Mouse (Mus musculus): ENCODE measurements around the gene Ntm.

The Ntm gene

GRCm38 (mm10) chr9:29657761-29658465, 305.0 kb downstream of the Ntm start:
- DNase-seq (ENCODE audit: low read depth): no peak

- no peak for DNase-seq (ENCODE audit: low read depth)
These were observed 308.1 kb downstream of the Ntm start for GRCm38 (mm10) chr9:29654885-29655284.

DNA sequence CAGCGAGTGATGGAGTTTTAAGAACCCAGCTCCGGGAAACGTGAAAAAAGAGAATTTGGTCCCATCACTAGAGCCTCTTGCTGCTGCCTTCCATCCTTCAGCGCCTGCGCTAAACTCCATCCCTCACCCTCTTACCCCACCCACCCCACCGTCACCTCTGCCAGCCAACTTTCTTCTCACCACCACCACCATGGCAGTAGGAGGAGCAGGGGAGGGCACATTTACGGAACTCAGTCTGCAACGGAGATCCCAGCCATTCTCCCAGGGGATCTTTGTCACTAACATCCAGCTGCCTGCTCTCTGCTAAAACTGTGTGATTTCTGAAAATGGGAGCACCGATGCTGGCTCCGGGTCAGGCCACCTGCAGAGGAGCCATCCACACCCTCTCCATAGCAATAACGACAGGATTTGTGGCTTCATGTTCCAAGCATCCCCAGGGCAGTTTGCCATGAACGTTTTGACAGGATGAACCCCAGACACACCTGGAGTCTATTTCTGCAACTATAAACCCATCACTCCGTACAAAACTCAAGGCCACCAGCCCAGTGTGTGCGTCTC, 309.2 kb downstream of the Ntm start:
- DNase-seq (ENCODE audit: low read depth): no peak

DNA sequence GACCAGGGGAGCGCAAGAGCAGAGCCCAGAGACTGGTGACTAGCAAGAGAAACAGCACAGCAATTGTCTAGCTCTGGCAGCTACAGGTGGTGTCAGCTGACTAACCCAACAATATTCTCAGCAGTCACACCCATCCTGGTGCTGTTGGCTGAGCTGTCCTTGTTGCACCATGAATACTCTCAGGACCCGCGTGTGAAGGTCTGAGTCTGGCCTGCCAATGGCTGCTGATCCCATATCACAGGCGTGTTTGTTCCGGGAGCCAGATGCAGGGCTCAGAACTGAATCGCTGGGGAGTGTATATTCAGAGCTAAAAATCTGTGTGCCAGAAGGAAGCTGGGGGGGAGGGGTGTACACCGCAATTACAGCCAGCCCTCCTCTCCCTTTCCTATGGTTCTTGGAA, 310.1 kb downstream of the Ntm start:
- DNase-seq (ENCODE audit: low read depth): no peak

DNA sequence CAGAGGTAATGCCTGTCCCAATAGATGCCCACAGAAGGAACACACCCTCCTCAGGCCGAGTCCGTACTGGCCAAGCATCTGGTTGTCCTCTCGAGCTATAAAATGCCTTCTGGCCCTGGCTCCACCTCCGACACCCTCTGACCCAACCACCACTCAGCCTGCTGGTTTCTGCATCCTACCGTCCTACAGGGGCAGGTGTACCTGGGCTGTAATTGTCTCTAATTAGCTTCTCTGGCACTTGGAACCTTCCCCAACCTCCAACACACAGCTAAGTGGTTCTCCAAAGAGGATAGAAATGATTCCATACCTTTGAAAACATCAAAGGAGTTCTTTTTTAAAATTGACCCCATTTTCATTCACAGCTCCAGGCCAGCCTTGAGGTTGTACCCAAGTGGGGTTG, 311.1 kb downstream of the Ntm start:
- DNase-seq (ENCODE audit: low read depth): no peak

DNA sequence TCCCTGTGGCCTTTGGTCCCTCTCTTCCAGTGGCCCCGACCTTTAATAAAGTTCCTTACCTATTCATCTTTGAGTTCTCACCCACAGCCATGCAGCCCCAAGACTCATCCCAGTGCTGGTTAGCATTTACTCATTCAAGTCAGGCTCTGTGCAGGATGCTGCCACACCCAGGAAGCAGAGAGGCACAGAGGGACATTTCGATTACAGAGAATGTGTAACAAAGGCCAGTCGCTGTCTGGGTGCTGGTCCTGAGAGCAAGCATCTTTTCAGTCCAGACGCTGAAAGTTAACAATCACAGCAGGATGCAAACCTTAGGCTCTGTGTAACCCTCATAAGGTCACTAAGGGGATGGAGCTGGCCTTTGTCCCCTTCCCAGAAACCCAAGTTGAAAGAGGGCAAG, 311.7 kb downstream of the Ntm start:
- DNase-seq (ENCODE audit: low read depth): no peak

- no peak for DNase-seq (ENCODE audit: low read depth)
These were observed 312.3 kb downstream of the Ntm start for GRCm38 (mm10) chr9:29650679-29651078.

DNA sequence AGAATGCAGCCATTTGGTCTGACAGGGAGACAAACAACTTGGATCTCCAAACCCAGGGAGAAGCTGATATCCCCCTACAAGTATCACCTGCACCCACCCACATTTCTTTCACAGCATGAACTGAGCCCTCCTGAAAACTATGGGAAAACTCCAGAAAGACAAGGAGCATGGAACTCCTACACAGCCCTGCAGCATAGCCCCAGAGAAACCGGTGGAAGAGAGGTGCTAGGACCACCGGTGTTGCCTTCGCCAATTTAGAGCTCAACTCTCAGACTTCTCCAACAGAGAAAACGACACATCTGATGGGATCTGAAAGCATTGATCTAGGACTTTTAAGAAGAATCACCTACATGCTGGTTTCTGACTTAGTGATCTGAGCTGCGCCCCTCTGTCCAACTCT, 312.7 kb downstream of the Ntm start:
- DNase-seq (ENCODE audit: low read depth): no peak

GRCm38 (mm10) chr9:29648256-29648655, 314.7 kb downstream of the Ntm start:
- DNase-seq (ENCODE audit: low read depth): no peak

DNA sequence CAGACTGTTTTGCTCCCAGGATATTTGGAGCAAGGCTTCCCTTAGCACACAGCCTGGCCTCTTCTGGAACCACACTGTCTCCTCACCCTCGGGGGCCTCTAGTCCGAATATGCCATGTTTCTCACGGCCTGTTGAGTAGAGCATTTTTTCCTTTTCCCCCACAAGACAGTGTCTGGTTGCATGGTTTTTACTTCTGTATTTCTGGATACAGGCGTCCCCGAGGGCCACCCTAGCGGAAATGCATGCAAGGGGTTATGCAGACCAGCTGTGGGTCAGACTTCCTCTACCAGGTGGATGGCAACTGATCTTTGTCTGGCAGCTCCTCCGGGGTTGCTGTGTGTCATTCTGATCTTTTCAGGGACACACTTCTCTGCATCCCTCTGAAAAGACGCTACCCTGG, 315.2 kb downstream of the Ntm start:
- no peak for DNase-seq (ENCODE audit: low read depth)

DNA sequence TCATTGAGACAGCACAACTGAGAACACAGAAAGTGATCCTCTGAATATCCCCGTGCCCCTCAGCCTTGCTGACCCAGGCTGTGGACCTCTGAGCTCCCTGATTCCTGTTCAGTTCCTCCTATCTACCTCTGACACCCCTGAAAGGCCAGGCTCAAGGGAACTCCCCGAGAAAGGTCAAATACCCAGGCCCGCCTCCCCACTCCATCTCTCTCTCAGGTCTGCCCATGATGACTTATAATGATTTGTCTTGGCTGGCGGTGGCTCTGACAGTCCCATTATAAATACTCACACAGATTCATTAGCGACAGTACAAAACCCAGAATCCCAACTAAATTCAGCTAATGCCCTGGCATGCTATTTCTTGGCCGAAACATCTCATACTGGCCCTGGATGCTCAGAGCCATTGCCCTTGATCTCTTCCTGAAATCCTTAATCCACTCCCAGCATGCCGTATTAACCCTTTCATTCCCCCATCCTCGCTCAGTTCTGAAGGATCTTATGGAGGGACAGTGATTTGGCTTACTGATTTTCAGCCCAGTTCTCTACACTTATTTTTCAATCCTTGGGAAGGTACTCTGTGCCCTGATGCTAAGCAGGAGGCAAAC, 317.0 kb downstream of the Ntm start:
- no peak for DNase-seq (ENCODE audit: low read depth)

GRCm38 (mm10) chr9:29642997-29643657, 319.8 kb downstream of the Ntm start:
- no peak for DNase-seq (ENCODE audit: low read depth)

GRCm38 (mm10) chr9:29637335-29637734, 325.6 kb downstream of the Ntm start:
- DNase-seq (ENCODE audit: low read depth): no peak

DNA sequence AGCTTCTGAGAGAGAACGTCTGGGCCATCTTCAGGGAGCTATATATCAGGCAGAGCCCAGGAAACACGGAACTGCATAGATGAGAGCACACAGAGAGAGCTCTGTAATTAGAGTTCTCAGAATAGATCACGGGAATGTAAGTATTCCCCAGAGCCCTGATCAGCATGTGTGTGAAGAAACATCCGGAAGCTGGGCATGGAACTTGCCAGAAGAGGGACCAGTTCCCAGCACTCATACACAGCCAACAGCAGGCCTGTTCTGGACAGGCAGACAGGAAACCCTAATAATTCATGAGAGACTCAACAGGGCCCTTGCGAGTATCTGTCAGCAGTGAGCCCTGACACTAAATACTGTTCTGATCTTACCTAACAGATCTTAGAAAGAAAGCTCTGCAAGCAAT, 345.8 kb downstream of the Ntm start:
- DNase-seq (ENCODE audit: low read depth): no peak

DNA sequence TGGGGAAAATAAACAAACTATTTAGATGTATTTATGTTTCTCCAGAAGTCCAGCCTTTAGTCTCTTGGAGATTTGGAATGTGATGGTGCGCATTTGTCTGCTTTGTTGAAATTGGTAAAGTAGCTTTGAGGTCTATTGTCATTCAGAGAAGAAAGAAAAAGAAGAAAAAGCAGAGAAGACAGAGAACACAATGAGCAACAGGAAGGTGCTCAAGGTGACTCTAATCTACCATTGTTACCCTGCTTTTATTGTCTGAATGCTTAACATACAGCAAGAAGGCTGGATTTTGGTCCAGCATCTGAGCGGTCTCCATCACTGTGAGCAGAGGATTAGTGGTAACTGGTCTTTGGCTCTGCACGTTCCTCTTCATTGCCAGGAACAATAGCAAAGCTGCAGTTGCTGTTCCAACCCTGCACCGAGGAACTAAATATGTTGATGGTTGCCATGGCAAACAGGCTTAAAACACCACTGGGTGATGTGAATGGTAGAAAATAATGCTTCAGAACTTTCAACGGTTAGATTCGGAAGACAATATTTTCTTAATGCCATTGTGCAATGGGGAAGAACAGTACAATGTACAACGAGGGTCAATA, 350.8 kb downstream of the Ntm start:
- no peak for DNase-seq (ENCODE audit: low read depth)

DNA sequence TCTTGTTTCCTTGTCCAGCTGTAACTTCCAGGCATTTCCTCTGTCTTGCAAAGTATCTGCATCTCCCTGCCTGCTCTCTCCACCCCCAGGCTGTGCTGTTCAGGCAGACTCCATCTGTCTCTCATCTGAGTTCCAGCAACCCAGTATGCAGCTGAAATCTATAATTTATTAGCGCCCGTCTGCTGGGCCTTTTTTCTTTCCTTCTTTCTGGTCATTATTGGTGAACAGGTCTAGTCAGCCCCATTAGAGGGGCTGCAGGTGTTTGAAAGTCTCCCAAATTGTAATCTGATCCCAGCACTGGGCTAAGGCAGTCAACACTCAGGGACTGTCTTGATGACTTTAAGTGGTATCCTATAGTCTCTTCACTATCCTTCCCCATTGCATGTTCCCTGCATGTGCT, 352.1 kb downstream of the Ntm start:
- DNase-seq (ENCODE audit: low read depth): no peak

DNA sequence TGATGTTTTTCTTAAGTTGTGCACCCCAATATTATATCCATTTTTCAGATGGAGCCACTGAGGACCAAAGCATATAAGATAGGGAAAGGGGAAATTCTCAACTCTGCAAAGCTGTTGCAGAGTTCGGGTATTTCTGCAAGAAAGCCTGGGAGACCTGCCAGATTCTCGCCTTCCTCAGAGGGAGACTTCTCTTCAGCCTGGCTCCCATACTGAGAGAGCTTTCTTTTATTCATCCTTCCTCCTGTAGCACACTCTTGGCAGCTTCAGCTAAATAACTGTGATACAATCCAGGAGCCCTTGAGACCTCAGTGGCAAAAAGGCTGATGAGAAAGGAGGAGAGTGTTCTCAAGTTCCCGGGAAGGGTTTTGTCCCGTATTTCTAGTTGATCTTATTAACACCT, 365.3 kb downstream of the Ntm start:
- DNase-seq (ENCODE audit: low read depth): no peak

DNA sequence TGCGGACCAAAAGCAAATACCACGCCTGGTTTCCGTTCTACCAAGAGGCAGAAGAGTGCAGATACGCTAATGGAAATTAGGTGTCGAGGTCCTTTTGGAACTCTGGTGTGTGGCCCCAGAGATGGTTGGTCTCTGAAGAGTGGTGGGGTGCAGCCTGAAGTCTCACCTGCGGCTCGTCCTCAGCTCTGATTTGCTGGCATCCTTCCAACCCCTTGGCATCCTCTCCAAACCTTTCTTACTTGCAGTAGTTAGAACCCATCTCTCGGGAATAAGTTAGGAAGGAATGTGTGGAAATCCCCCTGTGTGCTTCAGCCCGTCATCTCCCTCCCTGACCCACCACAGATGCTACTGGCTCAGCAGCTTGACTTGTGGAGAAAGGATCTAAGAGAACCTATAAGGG, 367.6 kb downstream of the Ntm start:
- DNase-seq (ENCODE audit: low read depth): no peak

- no peak for DNase-seq (ENCODE audit: low read depth)
These were observed 368.2 kb downstream of the Ntm start for GRCm38 (mm10) chr9:29594537-29595294.

DNA sequence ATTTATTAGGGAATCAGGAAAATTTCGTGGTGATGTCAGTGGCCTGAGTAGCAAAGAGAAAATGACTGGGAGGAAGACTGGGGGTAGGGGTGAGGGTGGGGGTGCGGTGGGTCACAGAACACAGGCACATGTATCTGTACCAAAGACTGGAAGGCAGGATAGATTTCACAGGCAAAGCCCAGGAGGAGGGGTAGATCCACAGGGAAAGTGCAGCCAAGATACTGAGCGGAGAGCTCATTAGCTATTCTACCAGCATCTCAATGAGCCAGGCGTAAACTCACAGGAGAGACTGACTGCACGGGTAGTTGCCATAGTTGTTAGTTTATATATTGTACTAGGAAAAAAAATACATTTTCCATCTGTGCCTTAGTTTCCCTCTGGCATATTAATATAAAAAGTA, 375.6 kb downstream of the Ntm start:
- DNase-seq (ENCODE audit: low read depth): no peak

- no peak for DNase-seq (ENCODE audit: low read depth)
These were observed 376.6 kb downstream of the Ntm start for GRCm38 (mm10) chr9:29586381-29586770.

GRCm38 (mm10) chr9:29585746-29586380, 377.1 kb downstream of the Ntm start:
- no peak for DNase-seq (ENCODE audit: low read depth)
